Mouse (Mus musculus) testis, adult 2 months (tissue): ENCODE measurements at regions not wholly inside any gene's neighbourhood (a gene's known extent, or its start where the extent isn't known, plus 50 kb on each side); places are given as distances from the start of the nearest gene placed in this dataset.

Experiments
- CTCF ChIP-seq: fragments of 200-500 bp; IDR thresholded peaks from 2 replicates; pipeline ENCODE4 v1.5.1; 2012; ENCODE audit warnings: low read depth, mild to moderate bottlenecking, inconsistent platforms, low read length, moderate library complexity; ENCODE audit not compliant: control insufficient read depth, insufficient read depth, insufficient replicate concordance
- POLR2A ChIP-seq: fragments of 200-500 bp; IDR thresholded peaks from 2 replicates; pipeline ENCODE4 v1.6.1; 2012; ENCODE audit warnings: low read depth, mild to moderate bottlenecking, inconsistent platforms, low read length, moderate library complexity; ENCODE audit not compliant: control insufficient read depth

DNA sequence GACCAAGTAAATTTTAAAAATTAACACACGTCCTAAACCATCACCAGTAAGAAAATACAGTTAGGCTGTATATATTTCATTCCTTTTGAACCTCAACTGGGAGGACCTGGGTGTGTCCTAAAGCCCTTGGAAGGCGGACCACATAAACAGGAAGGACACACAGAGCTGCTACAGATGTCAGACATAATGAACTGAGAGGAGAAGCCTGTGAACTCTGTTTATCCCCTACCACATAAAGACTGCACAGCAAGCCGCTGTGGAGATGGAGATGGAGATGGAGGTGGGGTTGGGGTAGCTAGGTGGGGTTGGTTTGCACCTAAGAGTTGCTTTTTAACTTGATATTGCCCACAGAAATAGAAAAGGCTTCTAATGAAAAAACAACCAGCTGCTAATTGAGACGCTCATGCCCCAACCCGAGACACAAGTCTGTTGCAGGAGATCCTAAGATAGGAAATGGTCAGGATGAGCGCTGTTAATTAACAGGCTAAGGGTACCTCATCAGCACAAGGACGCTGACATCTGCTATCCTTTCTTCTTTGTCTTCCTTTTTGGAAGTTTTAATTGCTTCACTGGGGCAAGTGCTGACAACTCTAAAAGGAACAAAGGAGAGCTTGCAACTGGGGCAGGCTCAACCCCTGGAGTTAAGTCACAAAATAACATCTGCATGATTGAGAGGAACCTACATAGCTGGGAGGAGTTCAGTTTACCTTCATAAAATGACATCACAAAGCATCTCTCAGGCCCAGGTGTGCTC is 119.3 kb upstream of the Lyplal1 start:
- TF ChIP-seq CTCF, result no peak
- TF ChIP-seq POLR2A, result no peak
